Mouse (Mus musculus) hindbrain, embryonic 16.5 days (tissue): ENCODE results near the gene Nedd8. TPM values are rescaled to one million over a fixed set of nuclear protein-coding genes. Genes with fewer than 3 reads are reported as not detected.

Experiments
- ATAC-seq: fragments of 200-750 bp; cut with Nextera tagmentation; 2 replicates; pipeline ENCODE4 v1.8.0; 2017; ENCODE audit warnings: moderate TSS enrichment, moderate library complexity
- H3K27ac ChIP-seq: fragments of 300-500 bp; sonication (generic); 2 replicates; pipeline ENCODE4 v1.5.1; 2014; ENCODE audit warnings: low read depth, mild to moderate bottlenecking, control low read depth, low read length, moderate library complexity
- H3K27me3 ChIP-seq: fragments of 300-500 bp; sonication (generic); replicated peaks from 2 replicates; pipeline ENCODE4 v1.6.1; 2014; ENCODE audit warnings: low read length; ENCODE audit not compliant: control insufficient read depth, insufficient read depth
- H3K36me3 ChIP-seq: fragments of 300-500 bp; sonication (generic); 2 replicates; pipeline ENCODE4 v1.6.1; 2014; ENCODE audit warnings: mild to moderate bottlenecking, low read length, moderate library complexity, mixed read lengths; ENCODE audit not compliant: control insufficient read depth, insufficient read depth
- H3K4me1 ChIP-seq: fragments of 300-500 bp; sonication (generic); 2 replicates; pipeline ENCODE4 v1.6.1; 2014; ENCODE audit warnings: low read depth, low read length; ENCODE audit not compliant: control insufficient read depth, insufficient read depth
- H3K4me2 ChIP-seq: fragments of 300-500 bp; sonication (generic); 2 replicates; pipeline ENCODE4 v1.6.1; 2014; ENCODE audit warnings: mild to moderate bottlenecking, low read length, control low read depth, moderate library complexity
- H3K4me3 ChIP-seq: fragments of 300-500 bp; sonication (generic); 2 replicates; pipeline ENCODE4 v1.5.1; 2014; ENCODE audit warnings: mild to moderate bottlenecking, low read length, control low read depth, moderate library complexity
- H3K9ac ChIP-seq: fragments of 300-500 bp; sonication (generic); 2 replicates; pipeline ENCODE4 v1.6.1; 2014; ENCODE audit warnings: low read depth, mild to moderate bottlenecking, control low read depth, low read length, moderate library complexity
- H3K9me3 ChIP-seq: fragments of 300-500 bp; sonication (generic); 2 replicates; pipeline ENCODE4 v1.6.1; 2014; ENCODE audit warnings: mild to moderate bottlenecking, low read length, moderate library complexity; ENCODE audit not compliant: control insufficient read depth
- WGBS: fragments of 180-500 bp; shearing (Covaris S2); extraction: QIAGEN DNeasy Blood & Tissue Kit; methylation state at CpG from one replicate; pipeline ENCODE4 v1.1.7; 2014; 5-methylcytosine and 5-hydroxymethylcytosine counted together
- polyA plus RNA-seq: library from polyadenylated mRNA; unstranded; fragments of >200 nt; fragmentation: Nextera tagmentation; extraction: Ambion mirVana; gene quantifications from 2 replicates; pipeline ENCODE4 v1.2.1, GENCODE M21; 2015

Nedd8 gene
- polyA plus RNA-seq, 1 experiment from 2014 or later = 599 TPM

DNA sequence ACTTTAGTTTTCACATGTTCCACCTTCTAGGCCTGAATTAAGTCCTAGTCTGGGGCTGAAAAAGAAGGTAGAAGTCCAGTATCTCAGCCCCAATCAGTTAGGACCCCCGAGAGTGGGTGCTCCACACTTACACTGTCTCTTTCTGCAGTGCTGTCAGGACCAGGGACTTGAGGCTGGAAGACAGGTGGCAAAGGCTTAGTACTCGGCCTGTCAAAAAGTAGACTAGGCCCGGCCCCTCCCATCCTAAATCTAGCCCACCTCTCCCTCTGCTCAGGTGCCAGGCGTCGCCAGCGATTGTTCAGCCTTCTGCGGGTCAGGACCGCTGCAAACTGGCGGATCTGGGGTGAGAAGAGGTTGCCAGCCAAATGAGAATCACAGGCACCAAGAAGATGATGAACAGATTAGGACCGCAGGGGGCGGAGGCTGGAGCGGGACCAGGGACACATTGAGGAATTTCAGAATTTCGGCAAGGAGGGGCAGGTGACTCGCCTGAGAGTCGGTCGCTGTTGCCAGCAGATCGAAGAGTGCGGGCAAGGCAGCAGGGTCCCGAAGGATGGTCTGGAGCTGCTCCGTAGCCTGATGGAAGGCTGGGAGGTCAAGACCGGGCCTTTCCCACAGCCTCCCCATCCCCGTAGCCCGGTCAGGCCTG, 36.9 kb downstream of the Nedd8 start:
- no peaks in the 10 kb centered on the region for H3K9me3 ChIP-seq
- ATAC-seq = peak; percentile 77
- peak overlapping the region; percentile 75 for H3K9ac ChIP-seq
- H3K4me3 ChIP-seq = peak overlapping the region; percentile 61
- H3K4me1 ChIP-seq = peaks cover 11% of the 10 kb centered on the region
- WGBS = 2% methylated on average over 23 of the region's 23 CpGs
- no peaks in the 10 kb centered on the region for H3K27me3 ChIP-seq
- peak overlapping the region; percentile 74 for H3K27ac ChIP-seq
- H3K4me2 ChIP-seq = peak overlapping the region; percentile 77
- peaks cover 46% of the 10 kb centered on the region for H3K36me3 ChIP-seq

DNA sequence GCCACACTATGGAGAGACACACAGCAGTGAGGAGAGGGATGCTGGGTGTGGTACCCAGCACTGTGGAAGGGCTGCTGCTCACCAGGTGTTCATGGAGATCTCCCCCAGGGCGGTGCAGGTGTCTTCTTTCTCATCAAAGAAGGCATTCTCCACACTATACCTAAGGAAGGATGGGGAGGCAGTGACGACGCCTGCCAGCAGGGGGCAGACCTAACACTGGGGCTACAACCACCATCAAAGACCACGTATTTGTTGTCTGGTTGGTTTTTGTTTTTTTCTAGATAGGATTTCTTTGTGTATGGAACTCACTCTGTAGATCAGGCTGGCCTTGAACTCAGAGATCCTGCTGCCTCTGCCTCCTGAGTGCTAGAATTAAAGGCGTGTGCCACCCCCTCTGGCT, 42.6 kb downstream of the Nedd8 start:
- WGBS = 55% methylated on average over 5 of the region's 5 CpGs
- no peak overlapping the region for H3K4me2 ChIP-seq
- no peak overlapping the region for H3K9ac ChIP-seq
- no peak overlapping the region for H3K4me3 ChIP-seq
- no peaks in the 10 kb centered on the region; the same call in 1 of the 2 replicates for H3K4me1 ChIP-seq
- H3K9me3 ChIP-seq = no peaks in the 10 kb centered on the region
- H3K27me3 ChIP-seq = no peaks in the 10 kb centered on the region
- no peak for ATAC-seq
- no peak overlapping the region for H3K27ac ChIP-seq
- peaks cover 79% of the 10 kb centered on the region for H3K36me3 ChIP-seq

DNA sequence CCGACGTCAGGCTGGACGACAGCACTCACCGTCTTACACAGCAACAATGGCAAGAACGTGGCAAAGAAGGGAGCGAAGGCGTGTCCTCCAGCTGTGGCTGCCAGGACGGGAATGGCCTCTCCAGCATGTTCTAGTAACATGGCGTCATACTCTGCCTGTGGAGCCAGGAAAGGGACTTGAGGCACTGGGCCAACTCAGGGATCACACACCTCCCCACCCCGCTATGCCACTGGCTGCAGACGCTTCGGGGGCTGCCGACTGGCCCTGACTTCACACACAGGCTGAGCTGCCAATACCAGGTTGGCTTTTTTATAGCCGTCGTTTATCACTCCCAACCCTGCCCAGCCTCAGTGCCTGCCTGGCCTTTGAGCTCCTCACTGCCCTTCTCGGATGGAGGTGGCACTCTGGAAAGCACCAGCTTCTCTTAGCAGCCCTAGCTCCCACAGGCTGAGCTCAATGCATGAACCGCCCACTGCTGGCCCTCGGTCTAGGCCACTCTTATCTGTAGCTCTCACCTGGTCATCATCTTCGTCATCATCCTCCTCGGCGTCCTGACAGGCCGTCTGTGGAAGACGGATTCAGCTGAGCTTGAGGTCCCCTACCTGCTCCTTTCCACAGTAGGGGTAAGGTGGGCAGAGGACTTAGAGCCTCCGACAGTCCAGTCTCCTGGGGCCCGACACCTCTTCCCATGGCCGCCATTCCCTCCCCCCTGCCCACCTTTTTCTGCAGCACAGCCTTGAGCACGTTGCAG, 43.7 kb downstream of the Nedd8 start:
- ATAC-seq = no peak

GRCm38 (mm10) chr14:55618486-55619195, 53.3 kb downstream of the Nedd8 start:
- no peaks in the 10 kb centered on the region for H3K9me3 ChIP-seq
- H3K4me3 ChIP-seq = peak overlapping the region; percentile 33
- peak; percentile 55; the same call in 1 of the 2 replicates for ATAC-seq
- H3K27me3 ChIP-seq = no peaks in the 10 kb centered on the region
- 52% methylated on average over 22 of the region's 22 CpGs for WGBS
- no peak overlapping the region for H3K27ac ChIP-seq
- H3K9ac ChIP-seq = peak overlapping the region; percentile 25; the same call in 1 of the 2 replicates
- H3K4me2 ChIP-seq = peak overlapping the region; percentile 44
- no peaks in the 10 kb centered on the region for H3K36me3 ChIP-seq
- no peaks in the 10 kb centered on the region for H3K4me1 ChIP-seq

More for the DNA sequence above, 43.7 kb downstream of the Nedd8 start:
- H3K4me3 ChIP-seq = no peak overlapping the region
- WGBS = 88% methylated on average over 27 of the region's 27 CpGs
- H3K27ac ChIP-seq = no peak overlapping the region
- H3K4me1 ChIP-seq = no peaks in the 10 kb centered on the region
- H3K9me3 ChIP-seq = no peaks in the 10 kb centered on the region
- H3K36me3 ChIP-seq = peaks cover 75% of the 10 kb centered on the region
- no peak overlapping the region for H3K4me2 ChIP-seq
- no peak overlapping the region for H3K9ac ChIP-seq
- no peaks in the 10 kb centered on the region for H3K27me3 ChIP-seq

- no peaks in the 10 kb centered on the region for H3K9me3 ChIP-seq
- no peaks in the 10 kb centered on the region for H3K36me3 ChIP-seq
- no peaks in the 10 kb centered on the region for H3K4me1 ChIP-seq
- peak within 1 kb of the TSS; percentile 33 for H3K4me3 ChIP-seq
- peak; percentile 89 for ATAC-seq
- peak within 1 kb of the TSS; percentile 25; the same call in 1 of the 2 replicates for H3K9ac ChIP-seq
- no peak within 1 kb of the TSS for H3K27ac ChIP-seq
- H3K27me3 ChIP-seq = no peaks in the 10 kb centered on the region
- H3K4me2 ChIP-seq = peak within 1 kb of the TSS; percentile 44
- 19% methylated on average over 21 of the region's 21 CpGs for WGBS
Observed at GRCm38 (mm10) chr14:55617822-55618221, 54.1 kb downstream of the Nedd8 start, which contains the start of gene Rec8. Rec8 (plus strand) TSS chr14:55618037.

GRCm38 (mm10) chr14:55616844-55617243, 55.1 kb downstream of the Nedd8 start:
- 76% methylated on average over 2 of the region's 2 CpGs for WGBS
- Histone ChIP-seq H3K4me2 (no peak overlapping the region), H3K4me1 (no peaks in the 10 kb centered on the region), H3K4me3 (no peak overlapping the region), H3K27ac (no peak overlapping the region), H3K36me3 (no peaks in the 10 kb centered on the region), H3K9me3 (no peaks in the 10 kb centered on the region), H3K27me3 (no peaks in the 10 kb centered on the region), H3K9ac (no peak overlapping the region)
- ATAC-seq = no peak

DNA sequence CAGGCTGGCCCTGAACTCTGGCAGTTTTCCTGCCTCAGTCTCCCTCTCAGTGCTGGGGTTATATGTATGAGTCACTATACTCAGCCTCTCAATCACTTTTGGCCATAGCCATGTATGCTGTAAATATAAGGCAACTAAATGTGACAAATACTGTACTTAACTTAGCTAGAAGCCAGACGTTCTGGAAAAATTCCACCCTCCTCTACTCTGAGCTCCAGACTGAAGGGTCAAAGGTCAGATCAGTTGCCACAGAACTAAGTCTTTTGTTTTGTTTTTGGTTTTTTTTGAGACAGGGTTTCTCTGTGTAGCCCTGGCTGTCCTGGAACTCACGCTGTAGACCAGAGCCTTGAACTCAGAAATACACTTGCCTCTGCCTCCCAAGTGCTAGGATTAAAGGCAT, 56.0 kb downstream of the Nedd8 start:
- Histone ChIP-seq H3K9me3 (no peaks in the 10 kb centered on the region), H3K4me3 (no peak overlapping the region), H3K4me2 (no peak overlapping the region), H3K27ac (no peak overlapping the region), H3K9ac (no peak overlapping the region), H3K36me3 (no peaks in the 10 kb centered on the region), H3K27me3 (no peaks in the 10 kb centered on the region), H3K4me1 (no peaks in the 10 kb centered on the region)
- WGBS = 54% methylated on average over 2 of the region's 2 CpGs
- no peak for ATAC-seq

- no peak for ATAC-seq
- no peak overlapping the region for H3K9ac ChIP-seq
- H3K4me1 ChIP-seq = no peaks in the 10 kb centered on the region
- no peak overlapping the region for H3K4me3 ChIP-seq
- 89% methylated on average over 7 of the region's 7 CpGs for WGBS
- H3K36me3 ChIP-seq = no peaks in the 10 kb centered on the region
- H3K27me3 ChIP-seq = no peaks in the 10 kb centered on the region
- no peak overlapping the region for H3K4me2 ChIP-seq
- no peaks in the 10 kb centered on the region for H3K9me3 ChIP-seq
- no peak overlapping the region for H3K27ac ChIP-seq
Observed at GRCm38 (mm10) chr14:55614565-55615178, 57.3 kb downstream of the Nedd8 start.
